Mouse (Mus musculus): ENCODE data around the gene Ppp1r1b.

Ppp1r1b gene

DNA sequence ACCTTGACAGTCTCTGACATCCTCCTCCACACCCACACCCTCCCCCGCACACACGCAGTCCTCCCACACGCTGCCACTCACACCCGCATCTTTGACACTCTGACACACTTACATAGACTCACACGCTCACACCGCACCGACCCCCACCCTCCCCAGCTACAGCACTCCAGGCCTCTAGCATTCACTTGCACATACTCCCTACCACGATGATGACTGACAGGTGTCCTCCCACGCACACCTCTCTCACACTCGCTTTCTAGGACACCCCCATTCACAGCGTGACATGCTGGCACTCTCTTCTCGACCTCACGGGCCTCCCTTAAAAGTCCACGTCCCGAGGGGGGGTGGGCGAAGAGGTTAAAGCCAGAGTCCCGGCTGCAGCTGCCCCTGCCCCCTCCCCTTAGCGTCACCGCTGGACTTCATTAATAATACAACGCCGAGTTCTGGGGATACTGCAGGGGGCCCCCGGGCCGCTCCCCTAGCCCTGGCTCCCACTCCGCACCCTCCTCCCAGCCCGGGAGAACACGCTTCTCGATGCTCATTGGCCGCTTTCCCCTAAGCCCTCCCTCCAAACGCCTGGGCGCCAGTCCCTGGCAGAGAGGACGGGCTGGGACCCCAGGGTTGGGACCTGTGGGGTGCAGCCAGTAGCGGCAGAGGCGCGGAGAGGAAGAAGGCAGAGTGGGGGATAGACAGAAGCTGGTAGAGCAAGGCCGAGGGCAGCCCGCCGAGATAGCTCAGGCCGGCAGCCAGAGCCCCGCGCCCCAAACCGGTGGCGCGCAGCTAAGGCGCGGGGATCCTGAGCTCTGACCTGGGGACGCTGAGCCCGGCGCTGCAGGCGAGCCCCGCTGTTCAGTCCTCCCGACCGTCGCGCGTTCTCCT lies at the start of gene Ppp1r1b:
Ppp1r1b (plus strand) TSS at position 322 of the 879 bp plus-strand sequence.
- peak; percentile 29 to 48 for DNase-seq (ENCODE audit: low spot score in 2 of 2)

DNA sequence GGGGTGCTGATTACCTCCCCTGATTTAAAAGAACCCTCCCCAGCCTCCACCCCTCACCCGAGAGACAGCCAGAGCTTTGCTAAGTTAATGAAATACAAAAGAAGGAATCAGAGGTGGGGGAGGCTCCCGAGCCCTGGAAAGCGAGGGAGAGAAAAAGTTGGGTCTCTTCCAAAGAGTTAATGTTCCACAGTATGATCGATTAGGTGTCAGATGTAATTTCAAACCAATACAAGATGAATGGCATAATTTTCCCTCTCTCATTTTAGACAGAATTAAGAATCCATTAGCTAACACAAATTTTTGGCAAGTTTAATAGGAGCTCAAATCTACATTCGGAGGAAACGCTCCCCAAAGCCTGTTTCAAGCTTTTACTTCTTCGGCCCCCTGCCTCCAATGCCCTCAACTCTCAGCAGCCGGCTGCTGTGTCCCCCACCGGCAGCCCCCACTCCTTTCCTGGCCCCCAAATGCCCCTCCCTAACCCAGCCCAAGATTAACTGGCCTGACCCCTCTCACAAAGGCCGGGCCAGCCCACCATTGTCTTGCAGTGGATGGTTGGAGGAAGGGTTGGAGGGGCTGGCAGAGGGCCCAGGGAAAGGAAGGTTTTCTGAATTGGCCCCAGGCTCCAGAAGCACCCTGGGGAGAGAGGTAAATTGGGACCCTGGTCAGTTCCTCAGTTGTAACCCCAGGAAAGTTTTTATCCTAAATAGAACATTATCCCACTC lies 49.6 kb upstream of the Ppp1r1b start:
- peak; percentile 15 to 26 for DNase-seq (ENCODE audit: low spot score in 2 of 2)

DNA sequence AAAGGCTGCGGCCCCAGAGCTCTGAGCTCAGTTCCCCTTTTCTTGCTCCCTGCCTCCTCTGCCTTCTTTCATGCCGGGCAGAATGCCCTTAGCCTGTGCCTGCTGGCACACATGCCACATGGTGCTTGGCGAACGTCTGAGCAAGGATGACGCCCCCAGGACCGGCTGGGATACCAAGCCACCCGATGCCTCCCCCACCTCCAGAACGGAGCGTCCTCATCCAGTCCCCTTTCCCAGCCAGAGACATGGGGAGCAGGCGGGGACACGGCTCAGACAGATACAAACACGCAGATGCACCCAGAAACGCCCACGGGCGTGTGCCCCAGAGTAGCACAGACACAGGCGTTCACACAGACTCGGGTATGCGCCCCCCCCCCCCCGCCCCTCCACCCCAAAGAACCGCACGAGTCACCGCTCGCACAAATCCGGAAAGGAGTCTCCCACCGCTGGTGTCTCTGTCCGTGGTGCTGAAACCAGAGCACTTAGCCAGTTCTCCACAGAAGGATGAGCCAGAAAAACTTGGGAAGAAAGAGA lies 34.3 kb upstream of the Ppp1r1b start:
- DNase-seq (ENCODE audit: low spot score in 2 of 2) = no peak

DNA sequence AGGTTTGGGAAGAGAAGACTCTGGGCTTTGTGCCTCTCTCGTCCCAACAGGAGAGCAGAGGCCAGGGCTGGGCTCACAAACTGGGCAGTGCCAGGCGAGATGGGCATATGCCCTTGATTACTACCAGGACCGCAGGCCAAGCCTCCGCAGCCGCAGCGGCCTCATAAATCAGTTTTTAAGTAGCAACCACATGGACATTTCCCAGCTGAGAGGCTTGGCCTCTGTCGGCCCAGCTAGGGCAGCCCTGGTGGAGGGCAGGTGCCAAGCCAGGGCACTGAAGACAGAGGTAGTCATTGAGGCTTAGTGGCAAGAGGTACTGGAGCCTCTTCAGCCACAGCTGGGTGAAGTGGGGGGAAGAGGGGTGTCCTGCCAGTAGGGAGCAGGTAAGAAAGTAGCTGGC lies 30.7 kb upstream of the Ppp1r1b start:
- DNase-seq (ENCODE audit: low spot score in 2 of 2) = no peak

DNA sequence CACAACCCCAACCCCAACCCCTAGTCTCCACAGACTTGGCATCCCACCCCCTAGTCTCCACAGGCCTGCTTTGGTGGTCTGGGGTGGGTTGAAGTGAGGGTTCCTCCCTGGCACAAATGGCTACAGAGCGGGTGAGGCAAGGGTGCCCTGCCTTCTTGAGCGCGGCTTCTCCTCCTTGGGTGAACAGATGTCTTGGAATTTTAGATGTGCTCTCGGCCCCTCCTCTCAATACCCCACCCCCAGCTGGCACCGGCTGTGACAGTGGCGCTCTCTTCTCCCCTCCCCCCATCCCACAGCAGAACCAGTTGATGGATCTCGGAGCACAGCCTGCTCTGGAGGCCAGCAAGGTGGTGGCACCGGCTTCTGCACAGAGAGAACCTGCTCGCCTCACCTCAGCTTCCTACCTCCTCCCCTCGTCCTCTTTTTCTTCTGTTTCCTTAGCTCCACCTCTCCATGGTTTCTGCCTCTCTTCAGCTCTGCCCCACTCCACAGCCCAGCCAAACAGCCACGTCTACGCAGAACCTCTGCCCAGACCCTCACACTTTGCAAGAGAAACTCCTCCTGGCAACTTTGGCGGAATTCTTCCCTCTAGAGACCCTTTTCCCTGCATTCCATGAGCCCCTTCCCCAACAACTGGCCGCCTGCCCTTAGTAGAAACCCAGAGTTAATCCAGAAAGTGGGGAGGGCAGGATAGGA lies 29.6 kb upstream of the Ppp1r1b start:
- DNase-seq (ENCODE audit: low spot score in 2 of 2) = no peak

DNA sequence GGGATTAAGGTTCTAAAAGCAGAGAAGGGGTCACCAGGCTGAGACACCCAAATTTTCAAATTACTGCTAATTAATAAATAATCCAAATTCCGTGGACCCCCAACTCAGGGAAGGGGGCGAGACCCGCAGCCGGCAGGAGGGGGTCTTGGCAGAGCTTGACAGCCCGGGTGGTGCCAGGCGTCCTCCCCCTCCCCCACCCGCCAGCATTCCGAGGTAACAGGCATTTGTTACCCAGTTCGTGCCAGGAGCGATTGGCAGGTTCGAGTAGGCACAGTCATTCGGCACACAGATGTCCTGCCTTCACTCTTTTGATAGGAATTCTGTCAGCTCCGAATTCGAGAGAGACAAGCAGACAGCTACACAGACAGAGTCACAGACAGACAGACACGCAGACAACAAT lies 29.1 kb upstream of the Ppp1r1b start:
- no peak for DNase-seq (ENCODE audit: low spot score in 2 of 2)

DNA sequence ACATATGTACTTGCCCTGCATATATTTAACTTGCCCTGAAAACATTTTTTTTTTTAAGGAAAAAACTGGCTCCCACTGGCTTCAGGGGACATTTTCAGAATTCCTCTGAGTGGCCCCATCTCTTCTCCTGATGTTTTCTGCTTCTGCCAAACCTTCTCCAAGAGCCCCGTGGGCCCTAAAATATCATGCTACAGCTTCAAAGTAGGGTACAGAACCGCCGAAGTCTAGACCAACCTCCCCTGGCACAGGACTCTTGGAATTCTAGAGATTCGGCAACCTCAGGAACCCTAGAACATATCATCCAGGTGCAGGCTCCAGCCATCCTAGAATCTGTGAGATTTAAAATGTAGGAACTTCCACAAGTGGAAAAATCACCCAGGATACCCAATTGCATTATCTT lies 28.7 kb upstream of the Ppp1r1b start:
- no peak for DNase-seq (ENCODE audit: low spot score in 2 of 2)

DNA sequence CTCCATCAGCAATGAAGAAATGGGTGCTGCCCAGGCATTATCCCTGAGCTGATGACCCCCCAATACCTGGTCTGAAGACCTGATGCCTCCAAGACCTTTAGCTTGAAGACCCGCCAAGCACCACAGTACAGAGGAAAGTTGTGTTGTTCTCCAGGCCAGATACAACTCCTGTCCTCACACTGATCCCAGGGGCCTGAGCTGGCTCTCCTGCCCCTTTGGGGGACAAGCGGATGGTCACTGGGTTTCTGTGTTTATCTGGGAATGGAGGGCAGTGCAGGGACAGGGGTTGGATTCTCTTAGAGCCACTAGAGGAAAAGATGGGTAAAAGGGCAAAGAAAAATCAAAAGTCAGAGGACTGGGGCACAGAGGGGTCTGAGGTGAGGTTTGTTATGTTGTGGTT lies 28.3 kb upstream of the Ppp1r1b start:
- DNase-seq (ENCODE audit: low spot score in 2 of 2) = no peak

DNA sequence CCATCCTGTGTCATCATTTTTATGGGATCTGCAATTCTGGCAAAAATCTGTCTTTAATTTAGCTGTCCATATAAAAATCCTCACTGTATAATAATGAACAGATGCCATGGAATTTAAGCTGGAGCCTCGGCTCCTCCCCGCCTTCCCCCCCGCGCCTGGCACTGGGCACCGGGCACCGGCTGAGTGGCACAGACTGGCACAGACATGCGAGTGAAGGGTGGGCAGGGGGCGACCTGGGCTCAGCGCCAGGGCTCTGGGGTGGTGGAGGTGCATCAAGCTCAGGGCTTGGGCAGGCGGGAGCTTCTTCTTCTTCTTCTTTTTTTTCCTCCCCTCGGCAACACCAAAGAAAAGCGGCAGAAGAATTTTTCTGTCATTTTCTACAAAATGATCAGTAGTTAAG lies 27.8 kb upstream of the Ppp1r1b start:
- no peak for DNase-seq (ENCODE audit: low spot score in 2 of 2)

DNA sequence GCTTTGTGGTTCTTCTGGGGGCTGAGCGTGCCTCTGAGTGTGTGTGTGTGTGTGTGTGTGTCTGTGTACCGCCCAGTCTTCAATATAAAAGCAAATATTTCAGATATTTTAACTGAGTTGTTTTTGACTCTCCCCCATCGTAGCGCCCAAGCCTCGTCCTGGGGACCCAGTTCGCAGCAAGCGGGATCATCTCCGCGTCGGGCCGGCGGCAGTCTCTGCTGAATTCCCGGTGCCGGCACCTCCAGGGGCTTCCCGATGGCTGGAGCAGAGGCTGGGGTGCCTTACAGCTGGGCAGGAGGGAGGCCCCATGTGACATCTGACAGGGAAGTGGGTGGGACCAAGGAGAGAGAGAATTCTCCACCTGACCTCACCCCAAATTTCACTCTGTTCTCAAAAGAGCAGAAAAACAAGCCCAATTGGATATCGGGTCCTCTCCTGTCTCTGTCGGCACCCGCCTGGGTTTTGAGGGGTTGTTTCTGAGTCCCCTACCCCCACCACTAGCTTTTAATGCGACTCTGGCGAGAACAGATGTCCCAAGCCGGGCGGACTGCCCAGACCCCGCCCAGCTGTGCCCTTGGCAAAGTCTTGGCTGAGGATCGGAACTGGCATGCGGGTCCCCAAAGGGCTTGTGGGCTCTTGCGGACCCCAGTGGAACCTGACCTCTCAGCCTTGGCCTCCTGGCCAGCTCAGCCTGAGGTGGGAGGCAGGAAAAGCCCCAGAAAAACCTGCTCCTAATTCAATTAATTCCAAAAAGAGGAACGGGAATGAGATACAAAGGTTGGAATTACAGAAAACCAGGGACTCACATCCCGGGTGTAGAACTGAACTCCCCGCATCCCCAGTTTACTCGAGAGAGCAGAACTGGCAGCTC lies 27.2 kb upstream of the Ppp1r1b start:
- no peak for DNase-seq (ENCODE audit: low spot score in 2 of 2)

DNA sequence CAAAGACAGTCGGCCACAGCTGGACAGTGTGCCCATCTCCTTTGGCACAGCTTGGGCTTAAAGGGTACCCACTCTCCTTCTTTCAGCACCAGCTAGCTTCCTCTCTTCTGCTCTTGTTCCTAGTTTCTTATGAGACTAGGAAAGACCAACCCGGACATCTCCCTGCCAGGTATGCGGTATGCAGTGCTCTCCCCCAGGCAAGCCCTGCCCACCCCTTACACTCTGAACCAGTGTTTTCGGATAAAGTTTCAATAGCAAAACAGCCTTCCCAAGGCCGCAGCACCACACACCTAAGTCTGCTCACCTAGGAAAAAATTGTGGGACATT lies 26.6 kb upstream of the Ppp1r1b start:
- DNase-seq (ENCODE audit: low spot score in 2 of 2) = no peak

DNA sequence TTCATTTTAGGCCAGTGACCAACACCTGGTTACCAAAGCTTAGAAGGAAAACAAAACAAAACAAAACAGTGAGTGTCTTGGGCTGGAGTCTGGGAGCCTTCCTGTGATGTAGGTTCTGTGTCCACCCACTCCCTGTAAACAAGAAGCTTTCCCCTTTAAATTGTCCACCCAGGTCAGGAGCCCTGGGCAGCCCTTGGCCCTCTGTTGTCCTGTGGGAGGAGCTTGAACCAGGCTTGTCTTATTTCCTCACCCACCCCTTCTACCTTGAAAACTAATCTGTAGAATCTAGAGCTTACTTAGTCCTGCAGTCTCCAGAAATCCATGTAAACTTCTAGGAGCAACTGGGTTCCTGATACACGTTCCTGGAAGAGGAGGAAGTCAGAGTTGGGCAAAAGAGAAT lies 26.0 kb upstream of the Ppp1r1b start:
- DNase-seq (ENCODE audit: low spot score in 2 of 2) = no peak

DNA sequence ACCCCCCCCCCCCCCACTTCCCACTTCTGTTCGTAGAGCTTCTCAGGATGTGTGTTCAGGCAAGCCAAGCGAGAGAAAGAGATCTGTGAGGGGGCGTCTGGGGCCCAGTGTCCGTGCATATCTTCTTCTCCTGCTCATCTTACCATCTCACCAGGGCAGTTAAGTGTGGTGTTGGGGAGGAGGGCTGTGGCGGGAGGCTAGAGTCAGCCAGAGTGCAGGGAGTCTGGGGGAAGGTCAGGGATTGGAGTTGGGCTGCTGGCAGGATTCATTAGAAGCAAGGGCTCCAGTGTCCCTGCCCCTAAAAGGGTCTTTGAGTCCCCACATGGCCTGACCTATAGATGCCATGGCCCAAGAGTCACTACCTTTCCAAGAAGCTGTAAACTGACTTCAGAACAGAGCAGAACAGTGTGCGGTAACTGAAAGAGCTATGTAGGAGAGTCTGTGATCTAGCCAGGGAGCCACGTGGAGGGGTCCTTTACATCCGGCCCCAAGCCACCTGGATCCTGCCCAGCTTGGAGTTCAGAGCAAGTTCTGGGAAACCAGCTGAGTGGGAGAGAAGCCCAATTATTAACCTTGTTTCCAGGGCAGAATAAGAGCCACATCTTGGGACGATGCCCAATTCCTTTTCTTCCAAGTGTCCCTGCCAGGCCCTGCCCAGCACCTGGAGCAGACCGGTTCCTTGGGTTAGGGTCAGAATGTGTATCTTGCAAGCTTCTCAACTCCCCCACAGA lies 24.9 kb upstream of the Ppp1r1b start:
- no peak for DNase-seq (ENCODE audit: low spot score in 2 of 2)

DNA sequence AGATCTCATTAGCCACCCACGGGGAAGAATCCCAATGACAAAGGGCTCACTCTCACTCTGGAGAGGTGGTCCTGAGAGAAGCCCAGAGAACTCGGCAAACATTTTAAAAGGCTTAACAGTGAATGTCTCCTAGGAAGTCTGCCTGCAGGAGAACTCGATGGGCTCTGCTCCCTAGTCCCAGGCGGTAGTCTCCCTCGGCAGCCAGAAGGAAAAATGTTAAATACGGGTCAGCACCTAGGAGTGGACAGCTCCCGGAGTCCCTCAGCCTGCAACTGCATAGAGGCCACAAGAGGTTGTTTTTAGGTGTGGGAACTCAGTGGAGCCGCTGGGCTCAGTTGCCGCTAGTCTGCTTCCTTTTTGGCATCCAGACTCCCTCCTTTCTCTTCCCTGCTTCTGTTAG lies 24.3 kb upstream of the Ppp1r1b start:
- DNase-seq (ENCODE audit: low spot score in 2 of 2) = no peak

DNA sequence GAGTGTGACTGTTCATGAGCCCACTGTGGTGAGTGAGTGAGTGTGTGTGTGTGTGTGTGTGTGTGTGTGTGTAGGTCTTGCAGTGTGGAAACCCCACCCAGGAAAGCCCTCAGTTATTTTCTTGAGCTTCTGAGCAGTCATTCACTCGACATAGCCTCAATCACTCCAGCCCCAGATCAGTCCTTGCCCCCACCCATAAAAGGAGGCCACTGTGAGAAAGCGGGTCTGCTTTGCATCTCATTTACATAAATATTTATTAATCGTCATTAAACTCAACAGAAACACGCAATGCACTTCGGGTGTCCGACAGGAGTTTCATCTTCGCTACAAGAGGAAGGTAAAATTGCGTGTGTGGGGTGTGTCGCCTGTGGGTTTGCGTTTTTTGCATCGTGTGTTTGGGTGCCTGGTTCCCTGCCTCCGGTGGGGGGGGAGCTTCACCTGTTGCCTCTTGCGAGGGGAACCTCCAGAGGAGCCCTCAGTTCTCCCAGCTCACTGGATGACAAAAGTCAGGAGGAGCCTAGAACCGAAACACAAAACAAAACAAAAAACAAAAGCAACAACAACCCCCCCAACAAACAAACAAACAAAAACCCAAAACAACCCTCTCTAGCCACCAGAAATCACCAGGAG lies 22.9 kb upstream of the Ppp1r1b start:
- no peak for DNase-seq (ENCODE audit: low spot score in 2 of 2)

DNA sequence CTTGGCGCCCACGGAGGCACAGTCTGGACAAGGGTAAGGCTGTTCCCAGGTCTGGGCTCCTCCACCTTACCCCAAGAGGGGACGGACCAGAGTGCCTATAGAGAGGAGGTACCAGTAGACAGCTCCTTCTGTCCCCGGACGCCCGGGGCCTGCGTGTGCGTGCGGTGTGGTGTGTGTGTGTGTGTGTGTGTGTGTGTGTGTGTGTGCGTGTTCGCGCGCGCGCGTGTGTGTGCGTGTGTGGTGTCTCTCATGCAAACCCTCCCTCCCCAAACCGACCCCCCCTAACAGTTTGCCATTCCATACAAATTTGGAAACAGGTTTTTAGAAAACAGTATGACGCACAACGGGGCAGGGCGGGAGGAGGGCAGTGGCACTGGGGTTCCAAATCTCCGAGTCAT lies 22.4 kb upstream of the Ppp1r1b start:
- no peak for DNase-seq (ENCODE audit: low spot score in 2 of 2)

DNA sequence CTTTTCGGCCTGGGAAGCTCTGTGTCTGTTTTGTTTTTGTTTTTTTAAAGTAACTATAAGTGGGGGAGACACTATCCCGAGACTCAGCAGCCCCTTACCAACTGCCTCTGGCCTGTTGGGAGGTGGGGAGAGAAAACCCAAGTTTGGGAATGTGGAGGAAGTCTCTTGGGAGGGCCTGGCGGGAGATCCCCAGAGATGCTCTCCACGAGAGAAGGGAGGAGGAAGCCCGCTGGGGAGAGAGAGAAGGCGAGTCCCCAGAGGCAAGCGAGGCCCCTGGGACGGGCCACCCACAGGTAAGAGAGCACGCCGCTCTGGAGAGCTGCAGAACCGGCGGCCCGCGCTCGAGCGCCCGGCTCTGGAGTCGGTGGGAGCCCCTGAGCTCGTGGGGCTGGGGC lies 21.5 kb upstream of the Ppp1r1b start:
- no peak for DNase-seq (ENCODE audit: low spot score in 2 of 2)

DNA sequence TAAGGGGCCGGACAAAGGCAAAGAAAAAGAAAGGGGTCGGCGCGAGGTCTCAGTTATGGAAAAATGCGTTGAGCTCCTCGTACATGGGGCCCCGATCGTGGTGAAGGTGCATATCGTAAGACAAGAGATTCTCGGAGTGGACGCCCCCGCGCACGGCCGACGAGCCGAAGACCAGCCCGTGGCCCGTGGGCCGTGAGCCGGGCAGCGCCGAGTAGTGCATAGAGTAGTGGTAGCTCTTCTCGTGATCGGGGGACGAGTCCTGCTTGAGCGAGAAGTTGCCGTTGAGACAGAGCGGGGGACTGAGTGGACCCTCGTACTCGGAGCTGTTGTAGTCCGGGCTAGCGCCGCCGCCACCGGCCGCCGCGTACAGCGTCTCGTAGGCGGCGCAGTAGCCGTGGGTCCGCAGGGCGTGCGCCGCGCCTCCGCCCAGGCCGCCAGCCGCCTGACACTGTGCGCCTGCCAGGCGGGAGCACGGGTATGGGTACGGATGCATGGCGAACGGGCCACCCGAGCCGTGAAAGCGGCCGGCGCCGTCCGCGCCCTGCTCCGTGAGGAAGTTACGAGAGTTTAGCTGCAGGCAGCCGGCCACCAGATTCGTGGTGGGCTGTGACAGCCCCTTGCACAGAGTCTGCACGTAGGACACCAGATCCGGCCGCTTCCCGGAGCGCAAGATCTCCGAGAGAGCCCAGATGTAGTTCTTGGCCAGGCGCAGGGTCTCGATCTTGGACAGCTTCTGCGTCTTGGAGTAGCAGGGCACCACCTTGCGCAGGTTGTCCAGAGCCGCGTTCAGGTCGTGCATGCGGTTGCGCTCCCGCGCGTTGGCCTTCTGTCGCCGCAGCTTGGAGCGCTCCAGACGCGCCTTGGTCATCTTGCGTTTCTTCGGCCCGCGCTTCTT lies 20.8 kb upstream of the Ppp1r1b start:
- no peak for DNase-seq (ENCODE audit: low spot score in 2 of 2)

DNA sequence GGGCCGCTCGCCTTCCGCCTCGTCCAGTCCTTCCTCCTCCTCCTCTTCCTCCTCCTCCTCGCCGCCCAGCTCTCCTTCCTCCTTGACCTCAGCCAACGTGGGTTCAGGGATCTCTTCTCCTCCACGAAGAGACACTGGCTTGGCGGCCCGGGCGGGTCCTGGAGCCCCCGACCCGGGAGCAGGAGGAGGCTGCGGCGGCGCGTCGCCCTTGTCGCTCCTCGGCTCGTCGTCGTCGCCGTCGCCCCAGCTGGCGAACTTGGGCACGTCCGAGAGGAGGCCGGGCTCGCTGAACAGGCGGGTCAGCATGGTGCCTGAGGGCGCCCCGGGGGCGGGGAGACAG lies 20.2 kb upstream of the Ppp1r1b start:
- no peak for DNase-seq (ENCODE audit: low spot score in 2 of 2)

Data from heart, adult 9 months (tissue).